Mouse (Mus musculus) left cerebral cortex, postnatal 14 days (tissue): Measurements from ENCODE around the gene Hspa1b. TPM values are rescaled to one million over a fixed set of nuclear protein-coding genes. Genes with fewer than 3 reads are reported as not detected.

Source experiments
- DNase-seq, 2 experiments: peaks; one replicate each; pipeline ENCODE4 v3.0.0; 2021 to 2022; ENCODE audit warnings: low spot score in 2 of 2, mixed read lengths in 1 of 2
- intact Hi-C: fragments of 180-260 bp; cut with DNase I; formaldehyde crosslinking; loops from one replicate; pipeline ENCODE4 v1.15.1; 2025
- total RNA-seq, 2 experiments: library from RNA; stranded (reverse); gene quantifications; 2 replicates each; pipeline ENCODE4 v1.2.3; 2021

The Hspa1b gene
- total RNA-seq, 2 experiments from 2014 or later: 3.3 to 3.5 TPM

GRCm38 (mm10) chr17:34946486-34947140 is 12.4 kb downstream of the Hspa1b start:
- intact Hi-C loops: loop anchor here (5.0 kb wide), 1 partner anchor 94 kb away; the partner anchor contains the start of genes Nelfe and Skiv2l
- no peak for DNase-seq

- no peak for DNase-seq
- intact Hi-C loops: no loop called here
Observed at GRCm38 (mm10) chr17:34944362-34944761, 14.7 kb downstream of the Hspa1b start.

- intact Hi-C loops: no loop called here
- no peak for DNase-seq
Observed at GRCm38 (mm10) chr17:34943128-34943815, 15.8 kb downstream of the Hspa1b start.

GRCm38 (mm10) chr17:34941344-34942041 is 17.5 kb downstream of the Hspa1b start:
- intact Hi-C loops: no loop called here
- DNase-seq: no peak

- no peak for DNase-seq
- intact Hi-C loops: no loop called here
Observed at GRCm38 (mm10) chr17:34937960-34938505, 21.0 kb downstream of the Hspa1b start.

GRCm38 (mm10) chr17:34934830-34935229 is 24.2 kb downstream of the Hspa1b start:
- intact Hi-C loops: no loop called here
- no peak for DNase-seq

GRCm38 (mm10) chr17:34934031-34934430 is 25.0 kb downstream of the Hspa1b start:
- intact Hi-C loops: no loop called here
- DNase-seq: no peak

- intact Hi-C loops: no loop called here
Observed at GRCm38 (mm10) chr17:34932287-34932686, 26.8 kb downstream of the Hspa1b start.

GRCm38 (mm10) chr17:34931735-34932098 is 27.3 kb downstream of the Hspa1b start:
- intact Hi-C loops: no loop called here
- DNase-seq: peak in 1 of 2 experiments; percentile 48

More at GRCm38 (mm10) chr17:34932287-34932686, 26.8 kb downstream of the Hspa1b start:
- no peak for DNase-seq

- DNase-seq: peak; percentile 98 to 99
- intact Hi-C loops: no loop called here
Observed at GRCm38 (mm10) chr17:34931061-34931734, 27.8 kb downstream of the Hspa1b start, which contains the start of gene Neu1. Gene Neu1, plus strand, starts transcription at chr17:34931253.

- no peak for DNase-seq
- intact Hi-C loops: no loop called here
Observed at GRCm38 (mm10) chr17:34928841-34929240, 30.2 kb downstream of the Hspa1b start.

GRCm38 (mm10) chr17:34927306-34928019 is 31.6 kb downstream of the Hspa1b start:
- intact Hi-C loops: no loop called here
- DNase-seq: peak; percentile 31 to 38

GRCm38 (mm10) chr17:34924258-34924657 is 34.8 kb downstream of the Hspa1b start:
- DNase-seq: no peak
- intact Hi-C loops: loop anchor here (5.0 kb wide), 1 partner anchor 58 kb away; the partner anchor contains the start of gene Lsm2

- DNase-seq: no peak
- intact Hi-C loops: loop anchor here (5.0 kb wide), 1 partner anchor 59 kb away; the partner anchor contains the start of gene Lsm2
Observed at GRCm38 (mm10) chr17:34922939-34923338, 36.1 kb downstream of the Hspa1b start.

GRCm38 (mm10) chr17:34917188-34917587 is 41.9 kb downstream of the Hspa1b start:
- intact Hi-C loops: no loop called here
- DNase-seq: no peak

- DNase-seq: no peak
- intact Hi-C loops: no loop called here
Observed at GRCm38 (mm10) chr17:34916316-34916715, 42.7 kb downstream of the Hspa1b start.

GRCm38 (mm10) chr17:34915410-34915831 is 43.6 kb downstream of the Hspa1b start:
- no peak for DNase-seq
- intact Hi-C loops: no loop called here

- intact Hi-C loops: loop anchor here (5.0 kb wide), 1 partner anchor 57 kb away; no protein-coding TSS in a partner anchor
- DNase-seq: no peak
Observed at GRCm38 (mm10) chr17:34913930-34914665, 44.9 kb downstream of the Hspa1b start, which contains the start of gene Slc44a4. Gene Slc44a4, plus strand, starts transcription at chr17:34914466.
